Comparison of ENCODE assay signal across 15 mouse cellular contexts in genomic region chr6:101777864-101778263, GRCm38 (mm10).
A peak's percentile ranks its signal among the peaks of the same experiment; 100 is the strongest.
DNase-seq lines count a peak whose midpoint lies in the region; ATAC-seq lines count a peak whose summit lies in the region.
"Had no signal": no experiment of that assay in that cellular context is flagged by ENCODE, and none has a peak within 500 bp of the region (broad histone marks: within the 10 kb centered on the region; RNA-seq: fewer than 3 reads in every experiment).

No protein-coding gene starts in this region.

- H3K36me3 ChIP-seq in limb, embryonic 11.5 days (ENCODE audit: control insufficient read depth, insufficient read depth, low read length): no peaks in the 10 kb centered on the region
- H3K36me3 ChIP-seq in limb, embryonic 10.5 days: no peaks in the 10 kb centered on the region
- H3K36me3 ChIP-seq in kidney, embryonic 14.5 days (ENCODE audit: control insufficient read depth, insufficient read depth, low read length): no peaks in the 10 kb centered on the region
- H3K36me3 ChIP-seq: liver, embryonic 15.5 days; midbrain, embryonic 15.5 days had no signal

- no peaks in the 10 kb centered on the region for H3K4me1 ChIP-seq in limb, embryonic 11.5 days (ENCODE audit: control insufficient read depth, insufficient read depth, low read length)
- peaks cover 4% of the 10 kb centered on the region; the same call in 1 of the 2 replicates for H3K4me1 ChIP-seq in limb, embryonic 10.5 days
- no peaks in the 10 kb centered on the region for H3K4me1 ChIP-seq in kidney, embryonic 14.5 days (ENCODE audit: control insufficient read depth, insufficient read depth, low read length)
- H3K4me1 ChIP-seq: liver, embryonic 15.5 days; midbrain, embryonic 15.5 days had no signal

- peak; percentile 31 for DNase-seq in limb, embryonic 11.5 days (ENCODE audit: low spot score)
- no peak for DNase-seq in limb, embryonic 10.5 days (ENCODE audit: low spot score)
- peak; percentile 39 for DNase-seq in A20 (ENCODE audit: low read depth, low spot score)
- peak; percentile 92 for DNase-seq in ES-CJ7 (ENCODE audit: low read depth, low spot score)
- DNase-seq in c-Kit-positive CD71-positive TER-119-negative erythroid progenitor cells, embryonic 14.5 days (ENCODE audit: low read depth): peak; percentile 2
- DNase-seq: adrenal gland, adult 8-10 months; cerebellum, adult 9-11 months; heart, postnatal 14 days; kidney, postnatal 36 days; lung, postnatal 4 days; thymus, postnatal 36 days had no signal

- 89% methylated on average over 3 of the region's 3 CpGs for WGBS in limb, embryonic 11.5 days
- WGBS in limb, embryonic 10.5 days: 92% methylated on average over 3 of the region's 3 CpGs
- WGBS in kidney, embryonic 14.5 days: 92% methylated on average over 3 of the region's 3 CpGs

- no peak overlapping the region for H3K4me3 ChIP-seq in limb, embryonic 11.5 days (ENCODE audit: low read depth, low read length)
- H3K4me3 ChIP-seq in limb, embryonic 10.5 days: no peak overlapping the region
- H3K4me3 ChIP-seq in kidney, embryonic 14.5 days (ENCODE audit: low read length): no peak overlapping the region
- H3K4me3 ChIP-seq: liver, embryonic 15.5 days; midbrain, embryonic 15.5 days had no signal

- H3K9ac ChIP-seq in limb, embryonic 11.5 days (ENCODE audit: low read length): no peak overlapping the region
- H3K9ac ChIP-seq in kidney, embryonic 14.5 days (ENCODE audit: low read depth, low read length): no peak overlapping the region
- H3K9ac ChIP-seq: liver, embryonic 15.5 days; midbrain, embryonic 15.5 days had no signal

- no peak overlapping the region for H3K4me2 ChIP-seq in limb, embryonic 11.5 days (ENCODE audit: low read depth, severe bottlenecking)
- no peak overlapping the region for H3K4me2 ChIP-seq in kidney, embryonic 14.5 days (replicated peaks; ENCODE audit: low read depth, low read length)
- H3K4me2 ChIP-seq: liver, embryonic 15.5 days; midbrain, embryonic 15.5 days had no signal

- H3K9me3 ChIP-seq in limb, embryonic 11.5 days (ENCODE audit: control insufficient read depth, low read length): no peaks in the 10 kb centered on the region
- H3K9me3 ChIP-seq in limb, embryonic 10.5 days (replicated peaks): no peaks in the 10 kb centered on the region
- no peaks in the 10 kb centered on the region for H3K9me3 ChIP-seq in kidney, embryonic 14.5 days (ENCODE audit: control insufficient read depth, low read length)
- H3K9me3 ChIP-seq: liver, embryonic 15.5 days; midbrain, embryonic 15.5 days had no signal

- no peaks in the 10 kb centered on the region for H3K27me3 ChIP-seq in limb, embryonic 11.5 days (ENCODE audit: control insufficient read depth, insufficient read depth, low read length)
- no peaks in the 10 kb centered on the region for H3K27me3 ChIP-seq in limb, embryonic 10.5 days (ENCODE audit: low read depth, poor library complexity, severe bottlenecking)
- no peaks in the 10 kb centered on the region for H3K27me3 ChIP-seq in kidney, embryonic 14.5 days (ENCODE audit: control insufficient read depth, insufficient read depth, low read length)
- H3K27me3 ChIP-seq: liver, embryonic 15.5 days; midbrain, embryonic 15.5 days had no signal

- ATAC-seq in limb, embryonic 11.5 days (ENCODE audit: insufficient number of reproducible peaks, low FRiP score, low TSS enrichment, low read depth): no peak
- no peak for ATAC-seq in erythroblast, adult 5-6 weeks (replicated peaks; ENCODE audit: low FRiP score, poor library complexity, severe bottlenecking)
- ATAC-seq in kidney, embryonic 14.5 days (ENCODE audit: low FRiP score, low TSS enrichment): no peak
- ATAC-seq: midbrain, embryonic 15.5 days had no signal

- H3K27ac ChIP-seq in limb, embryonic 11.5 days (replicated peaks; ENCODE audit: low read depth, low read length): no peak overlapping the region
- H3K27ac ChIP-seq in limb, embryonic 10.5 days: no peak overlapping the region
- H3K27ac ChIP-seq in kidney, embryonic 14.5 days (ENCODE audit: low read depth, low read length): no peak overlapping the region
- H3K27ac ChIP-seq: liver, embryonic 15.5 days; midbrain, embryonic 15.5 days had no signal
